Mouse (Mus musculus): ENCODE data around the gene Cd4.

Gene Cd4

GRCm38 (mm10) chr6:124883351-124883750 lies 4.7 kb downstream of the Cd4 start:
- no peak for DNase-seq

GRCm38 (mm10) chr6:124881821-124882220 lies 6.2 kb downstream of the Cd4 start:
- peak in 1 of 2 experiments; percentile 15 for DNase-seq

GRCm38 (mm10) chr6:124879390-124879789 lies 8.6 kb downstream of the Cd4 start:
- DNase-seq, result no peak

- DNase-seq, result no peak
Observed at GRCm38 (mm10) chr6:124874348-124874747, 13.7 kb downstream of the Cd4 start.

GRCm38 (mm10) chr6:124866560-124866959 lies 21.5 kb downstream of the Cd4 start:
- DNase-seq, result peak; percentile 48 to 61

- peak; percentile 68 to 74 for DNase-seq
Observed at GRCm38 (mm10) chr6:124865766-124866362, 22.2 kb downstream of the Cd4 start.

GRCm38 (mm10) chr6:124863658-124864298 lies 24.2 kb downstream of the Cd4 start, which contains the start of gene Gpr162:
Gene Gpr162 (minus strand): TSS chr6:124863983.
- DNase-seq, result peak; percentile 90

- DNase-seq, result peak; percentile 69 to 79
Observed at GRCm38 (mm10) chr6:124863125-124863657, 24.8 kb downstream of the Cd4 start.

- peak; percentile 41 to 50 for DNase-seq
Observed at GRCm38 (mm10) chr6:124862406-124863124, 25.5 kb downstream of the Cd4 start.

- peak; percentile 53 to 55 for DNase-seq
Observed at GRCm38 (mm10) chr6:124861802-124862201, 26.2 kb downstream of the Cd4 start.

- DNase-seq, result peak; percentile 63 to 64
Observed at GRCm38 (mm10) chr6:124861266-124861665, 26.8 kb downstream of the Cd4 start.

- DNase-seq, result peak in 1 of 2 experiments; percentile 37
Observed at GRCm38 (mm10) chr6:124860511-124860910, 27.5 kb downstream of the Cd4 start.

- peak; percentile 97 to 98 for DNase-seq
Observed at GRCm38 (mm10) chr6:124859725-124860124, 28.3 kb downstream of the Cd4 start.

- peak in 1 of 2 experiments; percentile 25 for DNase-seq
Observed at GRCm38 (mm10) chr6:124858561-124859318, 29.3 kb downstream of the Cd4 start.

- DNase-seq, result peak; percentile 35 to 48
Observed at GRCm38 (mm10) chr6:124857840-124858530, 30.0 kb downstream of the Cd4 start.

GRCm38 (mm10) chr6:124856916-124857839 lies 30.8 kb downstream of the Cd4 start, which contains the start of gene P3h3:
Gene P3h3 (minus strand): TSS chr6:124857752.
- DNase-seq, result peak; percentile 95

GRCm38 (mm10) chr6:124856321-124856720 lies 31.7 kb downstream of the Cd4 start:
- peak; percentile 84 to 86 for DNase-seq

- no peak for DNase-seq
Observed at GRCm38 (mm10) chr6:124854647-124855046, 33.4 kb downstream of the Cd4 start.

GRCm38 (mm10) chr6:124850535-124850934 lies 37.5 kb downstream of the Cd4 start:
- no peak for DNase-seq

GRCm38 (mm10) chr6:124847305-124847704 lies 40.7 kb downstream of the Cd4 start:
- DNase-seq, result peak; percentile 98 to 99

Data from cerebellum, postnatal 10 days (tissue).